Mouse (Mus musculus) olfactory bulb, adult 2 months (tissue): Measurements from ENCODE around the gene Abcc4.

Experiments
- CTCF ChIP-seq: fragments of 200-500 bp; IDR thresholded peaks from 2 replicates; pipeline ENCODE4 v1.5.1; 2012; ENCODE audit warnings: low read depth, mild to moderate bottlenecking, low read length, moderate library complexity; ENCODE audit not compliant: insufficient read depth
- POLR2A ChIP-seq: fragments of 200-500 bp; IDR thresholded peaks from 2 replicates; pipeline ENCODE4 v1.6.1; 2012; ENCODE audit warnings: mild to moderate bottlenecking, low read depth, low read length, moderate library complexity; ENCODE audit not compliant: insufficient read depth

GRCm38 (mm10) chr14:118733146-118733545 is 27.1 kb upstream of the Abcc4 start:
- TF ChIP-seq CTCF (no peak), POLR2A (no peak)
